Comparison of ENCODE assay signal across 11 mouse cellular contexts in the genomic region with DNA sequence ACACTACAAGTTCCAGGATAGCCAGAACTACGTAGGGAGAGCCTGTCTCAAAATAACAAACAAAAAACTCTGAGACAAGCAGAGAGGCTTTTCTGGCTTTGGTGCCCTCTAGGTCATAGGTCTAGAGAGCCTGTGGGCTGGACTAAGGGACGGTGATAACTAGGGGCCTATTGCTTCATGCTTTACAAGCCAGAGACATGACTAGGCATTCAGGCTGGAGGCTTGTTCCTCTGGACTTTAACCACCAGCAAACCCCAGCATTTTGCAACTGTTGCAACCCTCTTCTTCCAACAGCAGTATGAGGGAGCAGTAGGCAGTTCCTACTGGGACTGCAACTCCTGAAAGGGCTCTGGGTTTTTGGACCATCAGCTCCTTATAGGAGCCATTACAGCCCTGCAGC. TPM values are rescaled to one million over a fixed set of nuclear protein-coding genes. Genes with fewer than 3 reads are reported as not detected.
DNase-seq lines count a peak whose midpoint lies in the region; ATAC-seq and TF ChIP-seq lines count a peak whose summit lies in the region.
"Had no signal": no experiment of that assay in that cellular context is flagged by ENCODE, and none has a peak within 500 bp of the region (broad histone marks: within the 10 kb centered on the region; RNA-seq: fewer than 3 reads in every experiment).

No protein-coding gene starts in this region.

- H3K4me1 ChIP-seq in bone marrow, adult 2 months (ENCODE audit: control insufficient read depth, insufficient read depth, low read length) = peaks cover 18% of the 10 kb centered on the region
- H3K4me1 ChIP-seq in forebrain, embryonic 13.5 days = peaks cover 8% of the 10 kb centered on the region; the same call in 1 of the 2 replicates
- peaks cover 17% of the 10 kb centered on the region for H3K4me1 ChIP-seq in limb, embryonic 10.5 days

- H3K27ac ChIP-seq in bone marrow, adult 2 months (ENCODE audit: control insufficient read depth, insufficient read depth, low read depth, low read length, poor library complexity) = peak overlapping the region; percentile 90
- H3K27ac ChIP-seq in forebrain, embryonic 13.5 days = no peak overlapping the region
- H3K27ac ChIP-seq in limb, embryonic 10.5 days = no peak overlapping the region
- H3K27ac ChIP-seq: embryonic facial prominence, embryonic 15.5 days had no signal

- peaks cover 36% of the 10 kb centered on the region for H3K27me3 ChIP-seq in forebrain, embryonic 13.5 days
- H3K27me3 ChIP-seq in limb, embryonic 10.5 days (ENCODE audit: low read depth, poor library complexity, severe bottlenecking) = peaks cover 48% of the 10 kb centered on the region

- peak; percentile 71 for ATAC-seq in megakaryocyte-erythroid progenitor cell, adult 5-6 weeks (replicated peaks; ENCODE audit: low FRiP score, low TSS enrichment, poor library complexity, severe bottlenecking)
- no peak for ATAC-seq in forebrain, embryonic 13.5 days

- 5% methylated on average over 2 of the region's 2 CpGs for WGBS in bone marrow, adult 2 months
- 56% methylated on average over 2 of the region's 2 CpGs for WGBS in forebrain, embryonic 13.5 days
- 48% methylated on average over 2 of the region's 2 CpGs for WGBS in limb, embryonic 10.5 days

- no peaks in the 10 kb centered on the region for H3K9me3 ChIP-seq in forebrain, embryonic 13.5 days (replicated peaks)
- H3K9me3 ChIP-seq in limb, embryonic 10.5 days (replicated peaks) = no peaks in the 10 kb centered on the region
- H3K9me3 ChIP-seq: embryonic facial prominence, embryonic 15.5 days had no signal

- intact Hi-C loops in heart, postnatal 10 days (cut with DNase I) = no loop called here

- DNase-seq in heart, postnatal 10 days = peak; percentile 9 to 10
- DNase-seq in heart, postnatal 4 days = no peak
- peak; percentile 50 for DNase-seq in kidney, postnatal 14 days
- DNase-seq in neural tube, embryonic 10.5 days (ENCODE audit: extremely low spot score, low spot score) = no peak
- DNase-seq in limb, embryonic 10.5 days (ENCODE audit: low spot score) = no peak
- DNase-seq: midbrain, embryonic 14.5 days; right cerebral cortex, adult 18-20 months had no signal

- no peak for TF ChIP-seq CTCF in bone marrow, adult 2 months (IDR thresholded peaks at IDR 0.05; ENCODE audit: control insufficient read depth, insufficient read depth, low read length)

- peak overlapping the region; percentile 58 for H3K4me3 ChIP-seq in bone marrow, adult 2 months (replicated peaks; ENCODE audit: control insufficient read depth, low read depth, low read length)
- no peak overlapping the region for H3K4me3 ChIP-seq in forebrain, embryonic 13.5 days
- no peak overlapping the region for H3K4me3 ChIP-seq in limb, embryonic 10.5 days
- H3K4me3 ChIP-seq: embryonic facial prominence, embryonic 15.5 days had no signal

- H3K9ac ChIP-seq in forebrain, embryonic 13.5 days = no peak overlapping the region
- H3K9ac ChIP-seq: embryonic facial prominence, embryonic 15.5 days had no signal

- no peak for TF ChIP-seq POLR2A in bone marrow, adult 2 months (IDR thresholded peaks at IDR 0.05; ENCODE audit: borderline replicate concordance, control insufficient read depth, low read depth, low read length)

- no peaks in the 10 kb centered on the region for H3K36me3 ChIP-seq in forebrain, embryonic 13.5 days (ENCODE audit: poor library complexity, severe bottlenecking)
- no peaks in the 10 kb centered on the region for H3K36me3 ChIP-seq in limb, embryonic 10.5 days
- H3K36me3 ChIP-seq: embryonic facial prominence, embryonic 15.5 days had no signal

- no peak overlapping the region for H3K4me2 ChIP-seq in forebrain, embryonic 13.5 days
- H3K4me2 ChIP-seq: embryonic facial prominence, embryonic 15.5 days had no signal

RNA-seq across cellular contexts. Expression of gene Susd1, which starts 1.5 kb away (rescaled TPM):
- total RNA-seq in heart, postnatal 10 days (2021) = under 1 TPM; 0.47 to 0.91 TPM
- total RNA-seq in heart, postnatal 4 days (2021) = 1 to 10 TPM in 1 of 2 experiments, under 1 TPM in 1; 0.71 to 2.4 TPM
- 21.3 and 25.3 TPM in 2 replicates for polyA plus RNA-seq in bone marrow, adult 2 months (2011; ENCODE audit: insufficient read depth, insufficient read length, low replicate concordance, missing spikeins)
- 55.2 and 83.7 TPM in 2 replicates for total RNA-seq in megakaryocyte-erythroid progenitor cell, adult 5-6 weeks (2014; fragmentation: Nextera tagmentation)
- total RNA-seq in megakaryocyte-erythroid progenitor cell, adult 5-6 weeks (2017) = 91.5 and 118 TPM in 2 replicates
- 0.69 and 0.72 TPM in 2 replicates for polyA plus RNA-seq in forebrain, embryonic 13.5 days (2015; fragmentation: Nextera tagmentation; extraction: Ambion mirVana)
- 1.2 and 2.0 TPM in 2 replicates for polyA plus RNA-seq in limb, embryonic 10.5 days (2016; fragmentation: Nextera tagmentation; extraction: Ambion mirVana)

Comparison
In these comparisons a context has a peak if more than half of its experiments do, and no peak if none do; other contexts are left out.
1. DNase-seq: peak in heart, postnatal 10 days (2 of 2) and kidney, postnatal 14 days (single experiment); none in heart, postnatal 4 days (single experiment), neural tube, embryonic 10.5 days (single experiment) and limb, embryonic 10.5 days (single experiment).
2. RNA of gene Susd1, which starts 1.5 kb away (total RNA-seq): 55.2 to 118 TPM in megakaryocyte-erythroid progenitor cell, adult 5-6 weeks; 0.71 to 2.4 TPM in heart, postnatal 4 days and 0.47 to 0.91 TPM in heart, postnatal 10 days; every median in the first group is over 10 times any median in the second.